ENCODE assay signal across 8 mouse cellular contexts in the genomic region with DNA sequence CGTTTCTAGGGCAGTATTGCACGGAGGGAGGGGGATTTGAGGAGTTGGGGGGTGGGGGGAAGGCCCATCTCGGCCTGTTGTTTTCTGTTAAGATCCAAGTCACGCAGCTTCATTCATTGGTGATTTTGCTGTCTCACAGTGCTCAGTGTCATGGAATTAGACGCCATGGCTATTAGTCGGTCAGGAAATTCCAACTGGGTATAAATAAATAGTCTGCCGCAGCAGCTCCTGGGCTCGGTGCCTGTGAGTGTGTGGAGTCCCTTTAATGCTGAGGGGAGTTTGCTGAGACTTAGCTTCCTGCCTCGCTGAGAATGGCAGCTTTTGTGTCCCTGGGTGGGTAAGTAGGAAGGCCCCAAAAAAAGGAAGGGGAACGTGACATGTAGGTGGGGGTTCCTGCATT.
A peak's percentile ranks its signal among the peaks of the same experiment; 100 is the strongest.
DNase-seq lines count a peak whose midpoint lies in the region; ATAC-seq and TF ChIP-seq lines count a peak whose summit lies in the region.

No protein-coding gene starts in this region.

- no peaks in the 10 kb centered on the region for H3K27me3 ChIP-seq in intestine, embryonic 15.5 days (replicated peaks)
- H3K27me3 ChIP-seq in lung, postnatal 0 days (replicated peaks; ENCODE audit: insufficient read depth, low read length) = no peaks in the 10 kb centered on the region

- no peak for TF ChIP-seq POLR2A in brain, embryonic 14.5 days (IDR thresholded peaks at IDR 0.05; ENCODE audit: borderline replicate concordance, extremely low read depth, insufficient read depth, insufficient read length, poor library complexity, severe bottlenecking)

- peak; percentile 59; the same call in 1 of the 2 replicates for ATAC-seq in intestine, embryonic 15.5 days
- ATAC-seq in lung, postnatal 0 days = peak; percentile 77

- peak; percentile 32 for DNase-seq in adrenal gland, postnatal 10 days
- DNase-seq in adrenal gland, postnatal 25 days = no peak
- DNase-seq in brain, embryonic 14.5 days (ENCODE audit: low read depth) = peak; percentile 90
- peak; percentile 74 to 78 for DNase-seq in heart, adult 18-20 months
- peak; percentile 69 for DNase-seq in lung, postnatal 0 days (ENCODE audit: low spot score)
- no peak for DNase-seq in ovary, postnatal 36 days (ENCODE audit: low spot score)
- DNase-seq in urinary bladder, adult 2 months (ENCODE audit: low spot score) = no peak

- TF ChIP-seq EP300 in lung, postnatal 0 days (IDR thresholded peaks at IDR 0.05) = no peak

- TF ChIP-seq CTCF in brain, embryonic 14.5 days (IDR thresholded peaks at IDR 0.05; ENCODE audit: borderline replicate concordance, extremely low read depth, insufficient read depth, insufficient read length) = no peak
- TF ChIP-seq CTCF in lung, postnatal 0 days (IDR thresholded peaks at IDR 0.05) = no peak

- WGBS in intestine, embryonic 15.5 days = 21% methylated on average over 10 of the region's 10 CpGs
- under 1% methylated on average over 10 of the region's 10 CpGs for WGBS in lung, postnatal 0 days

- no peaks in the 10 kb centered on the region for H3K36me3 ChIP-seq in intestine, embryonic 15.5 days
- H3K36me3 ChIP-seq in lung, postnatal 0 days (ENCODE audit: insufficient read depth, low read length) = no peaks in the 10 kb centered on the region

- H3K27ac ChIP-seq in intestine, embryonic 15.5 days = peak overlapping the region; percentile 62
- peak overlapping the region; percentile 10; the same call in 1 of the 2 replicates for H3K27ac ChIP-seq in lung, postnatal 0 days (ENCODE audit: low read length)

- H3K4me2 ChIP-seq in intestine, embryonic 15.5 days (replicated peaks) = peak overlapping the region; percentile 38
- peak overlapping the region; percentile 29 for H3K4me2 ChIP-seq in lung, postnatal 0 days (replicated peaks; ENCODE audit: low read depth, low read length)

- no peak overlapping the region for H3K9ac ChIP-seq in intestine, embryonic 15.5 days
- H3K9ac ChIP-seq in lung, postnatal 0 days (replicated peaks; ENCODE audit: low read depth) = no peak overlapping the region

- H3K4me3 ChIP-seq in intestine, embryonic 15.5 days (replicated peaks) = no peak overlapping the region
- H3K4me3 ChIP-seq in lung, postnatal 0 days (ENCODE audit: low read depth, low read length) = no peak overlapping the region

- H3K9me3 ChIP-seq in intestine, embryonic 15.5 days = no peaks in the 10 kb centered on the region
- no peaks in the 10 kb centered on the region for H3K9me3 ChIP-seq in lung, postnatal 0 days (ENCODE audit: low read length)

- peaks cover 20% of the 10 kb centered on the region; the same call in 1 of the 2 replicates for H3K4me1 ChIP-seq in intestine, embryonic 15.5 days (replicated peaks)
- H3K4me1 ChIP-seq in lung, postnatal 0 days (ENCODE audit: insufficient read depth, low read depth, low read length) = peaks cover 8% of the 10 kb centered on the region; the same call in 1 of the 2 replicates

Comparison
In these comparisons a context has a peak if more than half of its experiments do, and no peak if none do; other contexts are left out.
1. DNase-seq: peak in adrenal gland, postnatal 10 days (single experiment), brain, embryonic 14.5 days (single experiment), heart, adult 18-20 months (2 of 2) and lung, postnatal 0 days (single experiment); none in adrenal gland, postnatal 25 days (single experiment), ovary, postnatal 36 days (single experiment) and urinary bladder, adult 2 months (single experiment).